Mouse (Mus musculus): ENCODE data around the gene Herc1.
"Not testable (repeated sequence)": the region's sequence is repeated elsewhere in the genome, so short reads cannot be mapped to it uniquely, and the experiment has no call there.

Herc1 gene

GRCm38 (mm10) chr9:66349144-66349859 is 948 bp upstream of the Herc1 start:
- no peak for DNase-seq (ENCODE audit: low spot score)

- DNase-seq (ENCODE audit: low spot score) = no peak
Observed at GRCm38 (mm10) chr9:66350788-66351430, 659 bp downstream of the Herc1 start.

GRCm38 (mm10) chr9:66352704-66353103 is 2.5 kb downstream of the Herc1 start:
- DNase-seq (ENCODE audit: low spot score) = no peak

GRCm38 (mm10) chr9:66359135-66359534 is 8.9 kb downstream of the Herc1 start:
- no peak for DNase-seq (ENCODE audit: low spot score)

- DNase-seq (ENCODE audit: low spot score) = no peak
Observed at GRCm38 (mm10) chr9:66360143-66360690, 10.0 kb downstream of the Herc1 start.

- no peak for DNase-seq (ENCODE audit: low spot score)
Observed at GRCm38 (mm10) chr9:66368890-66369433, 18.7 kb downstream of the Herc1 start.

- no peak for DNase-seq (ENCODE audit: low spot score)
Observed at GRCm38 (mm10) chr9:66370334-66370733, 20.1 kb downstream of the Herc1 start.

GRCm38 (mm10) chr9:66370847-66371246 is 20.6 kb downstream of the Herc1 start:
- no peak for DNase-seq (ENCODE audit: low spot score)

- no peak for DNase-seq (ENCODE audit: low spot score)
Observed at GRCm38 (mm10) chr9:66373432-66373831, 23.2 kb downstream of the Herc1 start.

GRCm38 (mm10) chr9:66374495-66375478 is 24.5 kb downstream of the Herc1 start:
- no peak for DNase-seq (ENCODE audit: low spot score)

- no peak for DNase-seq (ENCODE audit: low spot score)
Observed at GRCm38 (mm10) chr9:66383417-66383816, 33.2 kb downstream of the Herc1 start.

GRCm38 (mm10) chr9:66390338-66390737 is 40.1 kb downstream of the Herc1 start:
- not testable (repeated sequence) for DNase-seq (ENCODE audit: low spot score)

GRCm38 (mm10) chr9:66393304-66393703 is 43.1 kb downstream of the Herc1 start:
- DNase-seq (ENCODE audit: low spot score) = no peak

GRCm38 (mm10) chr9:66423492-66423891 is 73.2 kb downstream of the Herc1 start:
- peak; percentile 37 for DNase-seq (ENCODE audit: low spot score)

- no peak for DNase-seq (ENCODE audit: low spot score)
Observed at GRCm38 (mm10) chr9:66440007-66440406, 89.8 kb downstream of the Herc1 start.

GRCm38 (mm10) chr9:66448253-66448652 is 98.0 kb downstream of the Herc1 start:
- no peak for DNase-seq (ENCODE audit: low spot score)

- DNase-seq (ENCODE audit: low spot score) = peak; percentile 58
Observed at GRCm38 (mm10) chr9:66465087-66465486, 114.8 kb downstream of the Herc1 start.

- DNase-seq (ENCODE audit: low spot score) = no peak
Observed at GRCm38 (mm10) chr9:66477785-66478184, 127.5 kb downstream of the Herc1 start.

GRCm38 (mm10) chr9:66483429-66483828 is 133.2 kb downstream of the Herc1 start:
- no peak for DNase-seq (ENCODE audit: low spot score)

- no peak for DNase-seq (ENCODE audit: low spot score)
Observed at GRCm38 (mm10) chr9:66488786-66489185, 138.5 kb downstream of the Herc1 start.

- no peak for DNase-seq (ENCODE audit: low spot score)
Observed at GRCm38 (mm10) chr9:66492361-66492760, 142.1 kb downstream of the Herc1 start.

- no peak for DNase-seq (ENCODE audit: low spot score)
Observed at GRCm38 (mm10) chr9:66493992-66494391, 143.7 kb downstream of the Herc1 start.
